Mouse (Mus musculus) intestine, embryonic 15.5 days (tissue): ENCODE measurements around the gene H2al2a. TPM values are rescaled to one million over a fixed set of nuclear protein-coding genes. Genes with fewer than 3 reads are reported as not detected.
"Not testable (repeated sequence)": the region's sequence is repeated elsewhere in the genome, so short reads cannot be mapped to it uniquely, and the experiment has no call there.

Experiments
- ATAC-seq: fragments of 200-750 bp; cut with Nextera tagmentation; 2 replicates; pipeline ENCODE4 v1.8.0; 2017; ENCODE audit warnings: moderate TSS enrichment, moderate library complexity
- H3K27ac ChIP-seq: fragments of 300-500 bp; sonication (generic); 2 replicates; pipeline ENCODE4 v1.5.1; 2015; ENCODE audit warnings: mild to moderate bottlenecking, inconsistent platforms
- H3K27me3 ChIP-seq: fragments of 300-500 bp; sonication (generic); replicated peaks from 2 replicates; pipeline ENCODE4 v1.6.1; 2015; ENCODE audit warnings: inconsistent platforms
- H3K36me3 ChIP-seq: fragments of 300-500 bp; sonication (generic); 2 replicates; pipeline ENCODE4 v1.6.1; 2015; ENCODE audit warnings: inconsistent platforms
- H3K4me1 ChIP-seq: fragments of 300-500 bp; sonication (generic); replicated peaks from 2 replicates; pipeline ENCODE4 v1.6.1; 2015; ENCODE audit warnings: inconsistent platforms
- H3K4me2 ChIP-seq: fragments of 300-500 bp; sonication (generic); replicated peaks from 2 replicates; pipeline ENCODE4 v1.6.1; 2015; ENCODE audit warnings: mild to moderate bottlenecking, inconsistent platforms
- H3K4me3 ChIP-seq: fragments of 300-500 bp; sonication (generic); replicated peaks from 2 replicates; pipeline ENCODE4 v1.5.1; 2015; ENCODE audit warnings: inconsistent platforms
- H3K9ac ChIP-seq: fragments of 300-500 bp; sonication (generic); 2 replicates; pipeline ENCODE4 v1.6.1; 2015; ENCODE audit warnings: inconsistent platforms
- H3K9me3 ChIP-seq: fragments of 300-500 bp; sonication (generic); 2 replicates; pipeline ENCODE4 v1.6.1; 2016; ENCODE audit warnings: inconsistent platforms
- WGBS: fragments of 180-500 bp; shearing (Covaris S2); methylation state at CpG from one replicate; pipeline ENCODE4 v1.1.7; 2015; 5-methylcytosine and 5-hydroxymethylcytosine counted together
- polyA plus RNA-seq: library from polyadenylated mRNA; unstranded; fragments of >200 nt; fragmentation: Nextera tagmentation; extraction: Ambion mirVana; gene quantifications from 2 replicates; pipeline ENCODE4 v1.2.1, GENCODE M21; 2015

Gene H2al2a
- polyA plus RNA-seq, 1 experiment from 2014 or later = not detected

- WGBS = 77% methylated on average over 3 of the region's 3 CpGs
- no peak overlapping the region for H3K4me2 ChIP-seq
- H3K4me3 ChIP-seq = no peak overlapping the region
- no peak overlapping the region for H3K27ac ChIP-seq
- no peaks in the 10 kb centered on the region for H3K27me3 ChIP-seq
- no peaks in the 10 kb centered on the region for H3K36me3 ChIP-seq
- no peaks in the 10 kb centered on the region for H3K9me3 ChIP-seq
- H3K9ac ChIP-seq = no peak overlapping the region
- no peak for ATAC-seq
- no peaks in the 10 kb centered on the region for H3K4me1 ChIP-seq
These were observed 7.6 kb downstream of the H2al2a start for GRCm38 (mm10) chr2:17989115-17989514.

GRCm38 (mm10) chr2:17986694-17987093, 10.1 kb downstream of the H2al2a start:
- 0 out of 2 replicates have a peak, but pooled peaks have one; percentile 58 for ATAC-seq
- Histone ChIP-seq H3K36me3 (no peaks in the 10 kb centered on the region), H3K4me3 (no peak overlapping the region), H3K9ac (no peak overlapping the region), H3K27me3 (no peaks in the 10 kb centered on the region), H3K27ac (no peak overlapping the region), H3K4me1 (no peaks in the 10 kb centered on the region), H3K4me2 (no peak overlapping the region), H3K9me3 (no peaks in the 10 kb centered on the region)
- 81% methylated on average over 3 of the region's 3 CpGs for WGBS

GRCm38 (mm10) chr2:17984774-17985173, 12.0 kb downstream of the H2al2a start:
- 93% methylated on average over 3 of the region's 3 CpGs for WGBS
- Histone ChIP-seq H3K36me3 (no peaks in the 10 kb centered on the region), H3K4me3 (no peak overlapping the region), H3K4me1 (no peaks in the 10 kb centered on the region), H3K4me2 (no peak overlapping the region), H3K9ac (no peak overlapping the region), H3K9me3 (no peaks in the 10 kb centered on the region), H3K27me3 (no peaks in the 10 kb centered on the region), H3K27ac (no peak overlapping the region)
- ATAC-seq = no peak

- no peaks in the 10 kb centered on the region for H3K36me3 ChIP-seq
- no peak overlapping the region for H3K9ac ChIP-seq
- H3K4me3 ChIP-seq = no peak overlapping the region
- H3K27ac ChIP-seq = no peak overlapping the region
- no peaks in the 10 kb centered on the region for H3K27me3 ChIP-seq
- ATAC-seq = no peak
- H3K4me1 ChIP-seq = no peaks in the 10 kb centered on the region
- whole genome bisulfite sequencing = 88% methylated on average over 1 of the region's 1 CpGs
- H3K4me2 ChIP-seq = no peak overlapping the region
- H3K9me3 ChIP-seq = no peaks in the 10 kb centered on the region
These were observed 14.0 kb downstream of the H2al2a start for GRCm38 (mm10) chr2:17982747-17983146.

GRCm38 (mm10) chr2:17978706-17979105, 18.1 kb downstream of the H2al2a start:
- Histone ChIP-seq H3K9ac (no peak overlapping the region), H3K9me3 (no peaks in the 10 kb centered on the region), H3K4me3 (no peak overlapping the region), H3K27me3 (no peaks in the 10 kb centered on the region), H3K27ac (no peak overlapping the region), H3K36me3 (no peaks in the 10 kb centered on the region), H3K4me1 (no peaks in the 10 kb centered on the region), H3K4me2 (no peak overlapping the region)
- ATAC-seq = no peak
- WGBS = 91% methylated on average over 6 of the region's 6 CpGs

- not testable (repeated sequence) for H3K4me1 ChIP-seq, H3K27ac ChIP-seq, H3K27me3 ChIP-seq, ATAC-seq, H3K9me3 ChIP-seq, H3K4me3 ChIP-seq, H3K9ac ChIP-seq, H3K36me3 ChIP-seq, H3K4me2 ChIP-seq
- 91% methylated on average over 7 of the region's 7 CpGs for WGBS
These were observed 18.5 kb downstream of the H2al2a start for GRCm38 (mm10) chr2:17978251-17978650.

- H3K4me3 ChIP-seq, H3K4me1 ChIP-seq, H3K27ac ChIP-seq, H3K36me3 ChIP-seq, H3K27me3 ChIP-seq, ATAC-seq, H3K9ac ChIP-seq, H3K9me3 ChIP-seq, H3K4me2 ChIP-seq: not testable (repeated sequence)
These were observed 19.1 kb downstream of the H2al2a start for GRCm38 (mm10) chr2:17977645-17978044.

- 33% methylated on average over 4 of the region's 4 CpGs for WGBS
These were observed 21.0 kb downstream of the H2al2a start for GRCm38 (mm10) chr2:17975601-17976327.

GRCm38 (mm10) chr2:17973868-17974440, 22.8 kb downstream of the H2al2a start:
- Histone ChIP-seq H3K4me2 (no peak overlapping the region), H3K4me1 (no peaks in the 10 kb centered on the region), H3K36me3 (no peaks in the 10 kb centered on the region), H3K27ac (no peak overlapping the region), H3K9ac (no peak overlapping the region), H3K4me3 (no peak overlapping the region), H3K9me3 (no peaks in the 10 kb centered on the region), H3K27me3 (no peaks in the 10 kb centered on the region)
- WGBS = 31% methylated on average over 2 of the region's 2 CpGs
- no peak for ATAC-seq

More at GRCm38 (mm10) chr2:17975601-17976327, 21.0 kb downstream of the H2al2a start:
- Histone ChIP-seq H3K4me2 (no peak overlapping the region), H3K4me1 (no peaks in the 10 kb centered on the region), H3K27me3 (no peaks in the 10 kb centered on the region), H3K27ac (no peak overlapping the region), H3K4me3 (no peak overlapping the region), H3K36me3 (no peaks in the 10 kb centered on the region), H3K9ac (no peak overlapping the region), H3K9me3 (no peaks in the 10 kb centered on the region)
- ATAC-seq = no peak

- ATAC-seq = no peak
- Histone ChIP-seq H3K4me3 (no peak overlapping the region), H3K27ac (no peak overlapping the region)
These were observed 23.5 kb downstream of the H2al2a start for GRCm38 (mm10) chr2:17973246-17973645.

GRCm38 (mm10) chr2:17972843-17973242, 23.9 kb downstream of the H2al2a start:
- Histone ChIP-seq H3K4me3 (no peak overlapping the region), H3K4me2 (no peak overlapping the region), H3K4me1 (no peaks in the 10 kb centered on the region), H3K9me3 (no peaks in the 10 kb centered on the region), H3K9ac (no peak overlapping the region), H3K27me3 (no peaks in the 10 kb centered on the region), H3K36me3 (no peaks in the 10 kb centered on the region), H3K27ac (no peak overlapping the region)
- 94% methylated on average over 2 of the region's 2 CpGs for WGBS
- ATAC-seq = no peak

More at GRCm38 (mm10) chr2:17973246-17973645, 23.5 kb downstream of the H2al2a start:
- H3K36me3 ChIP-seq = no peaks in the 10 kb centered on the region
- no peak overlapping the region for H3K4me2 ChIP-seq
- H3K9me3 ChIP-seq = no peaks in the 10 kb centered on the region
- WGBS = 87% methylated on average over 5 of the region's 5 CpGs
- no peaks in the 10 kb centered on the region for H3K4me1 ChIP-seq
- no peaks in the 10 kb centered on the region for H3K27me3 ChIP-seq
- no peak overlapping the region for H3K9ac ChIP-seq

- Histone ChIP-seq H3K4me3 (no peak overlapping the region), H3K27ac (no peak overlapping the region), H3K9ac (no peak overlapping the region), H3K9me3 (no peaks in the 10 kb centered on the region), H3K4me1 (no peaks in the 10 kb centered on the region), H3K4me2 (no peak overlapping the region), H3K27me3 (no peaks in the 10 kb centered on the region), H3K36me3 (no peaks in the 10 kb centered on the region)
- WGBS = 69% methylated on average over 6 of the region's 6 CpGs
- ATAC-seq = no peak
These were observed 25.4 kb downstream of the H2al2a start for GRCm38 (mm10) chr2:17971407-17971806.

- Histone ChIP-seq H3K4me2 (no peak overlapping the region), H3K4me1 (no peaks in the 10 kb centered on the region), H3K9ac (no peak overlapping the region), H3K27ac (no peak overlapping the region), H3K4me3 (no peak overlapping the region), H3K9me3 (no peaks in the 10 kb centered on the region), H3K36me3 (no peaks in the 10 kb centered on the region), H3K27me3 (no peaks in the 10 kb centered on the region)
- ATAC-seq = no peak
- 54% methylated on average over 1 of the region's 1 CpGs for WGBS
These were observed 26.1 kb downstream of the H2al2a start for GRCm38 (mm10) chr2:17970662-17971061.
